Mouse (Mus musculus): ENCODE results near the gene Sufu. TPM values are rescaled to one million over a fixed set of nuclear protein-coding genes. Genes with fewer than 3 reads are reported as not detected.
A peak's percentile ranks its signal among the peaks of the same experiment; 100 is the strongest.

The Sufu gene
- total and polyA plus RNA-seq, 2 experiments from 2014 or later = 17.2 to 21.4 TPM

DNA sequence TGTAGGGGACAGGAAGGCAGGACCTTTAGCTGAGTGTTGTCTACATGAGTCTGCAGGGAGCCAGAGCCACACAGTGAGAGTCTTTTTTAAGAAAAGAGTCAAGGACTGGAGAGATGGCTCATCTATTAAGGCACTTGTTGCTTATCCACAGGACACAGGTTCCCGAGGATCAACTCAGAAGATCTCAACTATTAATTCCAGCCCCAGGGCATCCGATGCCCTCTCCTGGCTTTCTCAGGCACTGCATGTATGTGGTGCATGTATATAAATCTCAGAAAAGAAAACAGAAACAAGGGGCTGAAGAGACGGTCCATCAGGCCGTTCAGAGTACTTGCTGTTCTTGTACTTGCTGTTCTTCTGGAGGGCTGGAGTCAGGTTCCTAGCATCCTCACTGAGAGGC lies 4.7 kb upstream of the Sufu start:
- Histone ChIP-seq H3K4me3 (ENCODE audit: low read length) (no peak overlapping the region), H3K27me3 (ENCODE audit: insufficient read depth, low read length) (no peaks in the 10 kb centered on the region), H3K4me2 (ENCODE audit: low read depth, low read length) (no peak overlapping the region), H3K9ac (replicated peaks; ENCODE audit: low read length) (no peak overlapping the region), H3K9me3 (ENCODE audit: low read length) (no peaks in the 10 kb centered on the region), H3K4me1 (ENCODE audit: insufficient read depth, low read length) (peaks cover 17% of the 10 kb centered on the region), H3K36me3 (ENCODE audit: insufficient read depth, low read length) (peaks cover 6% of the 10 kb centered on the region; the same call in 1 of the 2 replicates), H3K27ac (no peak overlapping the region)
- ATAC-seq (no peak), DNase-seq (ENCODE audit: low spot score) (peak; percentile 56)
- WGBS = 33% methylated on average over 4 of the region's 4 CpGs
- peak; percentile 67 for TF ChIP-seq CTCF (IDR thresholded peaks at IDR 0.05; ENCODE audit: low read depth)

DNA sequence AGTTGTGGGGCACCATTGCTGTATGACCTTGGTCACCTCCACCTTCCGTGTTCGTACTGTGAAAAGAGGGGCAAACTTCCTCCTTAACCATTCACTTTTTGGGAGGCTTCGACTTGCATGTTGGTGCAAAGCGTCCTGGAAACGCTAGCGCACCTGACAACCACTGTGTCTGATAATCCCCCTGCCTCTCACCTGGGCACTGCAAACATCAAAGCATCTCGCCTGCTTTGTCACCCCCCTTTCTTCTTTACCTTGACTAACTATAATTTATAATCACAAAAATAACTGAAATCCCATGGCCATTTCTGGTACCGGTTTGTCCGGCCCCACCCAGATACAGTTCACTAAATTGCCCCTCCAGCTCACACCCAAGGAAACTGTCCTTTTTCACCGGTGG lies 2.0 kb upstream of the Sufu start:
- Histone ChIP-seq H3K9ac (replicated peaks; ENCODE audit: low read length) (peak overlapping the region; percentile 75), H3K4me2 (ENCODE audit: low read depth, low read length) (peak overlapping the region; percentile 96), H3K27me3 (ENCODE audit: insufficient read depth, low read length) (no peaks in the 10 kb centered on the region), H3K36me3 (ENCODE audit: insufficient read depth, low read length) (no peaks in the 10 kb centered on the region), H3K27ac (no peak overlapping the region), H3K9me3 (ENCODE audit: low read length) (no peaks in the 10 kb centered on the region), H3K4me1 (ENCODE audit: insufficient read depth, low read length) (peaks cover 35% of the 10 kb centered on the region), H3K4me3 (ENCODE audit: low read length) (peak overlapping the region; percentile 74)
- ATAC-seq (no peak), DNase-seq (ENCODE audit: low spot score) (no peak)
- no peak for TF ChIP-seq CTCF (IDR thresholded peaks at IDR 0.05; ENCODE audit: low read depth)
- WGBS = 4% methylated on average over 10 of the region's 10 CpGs

DNA sequence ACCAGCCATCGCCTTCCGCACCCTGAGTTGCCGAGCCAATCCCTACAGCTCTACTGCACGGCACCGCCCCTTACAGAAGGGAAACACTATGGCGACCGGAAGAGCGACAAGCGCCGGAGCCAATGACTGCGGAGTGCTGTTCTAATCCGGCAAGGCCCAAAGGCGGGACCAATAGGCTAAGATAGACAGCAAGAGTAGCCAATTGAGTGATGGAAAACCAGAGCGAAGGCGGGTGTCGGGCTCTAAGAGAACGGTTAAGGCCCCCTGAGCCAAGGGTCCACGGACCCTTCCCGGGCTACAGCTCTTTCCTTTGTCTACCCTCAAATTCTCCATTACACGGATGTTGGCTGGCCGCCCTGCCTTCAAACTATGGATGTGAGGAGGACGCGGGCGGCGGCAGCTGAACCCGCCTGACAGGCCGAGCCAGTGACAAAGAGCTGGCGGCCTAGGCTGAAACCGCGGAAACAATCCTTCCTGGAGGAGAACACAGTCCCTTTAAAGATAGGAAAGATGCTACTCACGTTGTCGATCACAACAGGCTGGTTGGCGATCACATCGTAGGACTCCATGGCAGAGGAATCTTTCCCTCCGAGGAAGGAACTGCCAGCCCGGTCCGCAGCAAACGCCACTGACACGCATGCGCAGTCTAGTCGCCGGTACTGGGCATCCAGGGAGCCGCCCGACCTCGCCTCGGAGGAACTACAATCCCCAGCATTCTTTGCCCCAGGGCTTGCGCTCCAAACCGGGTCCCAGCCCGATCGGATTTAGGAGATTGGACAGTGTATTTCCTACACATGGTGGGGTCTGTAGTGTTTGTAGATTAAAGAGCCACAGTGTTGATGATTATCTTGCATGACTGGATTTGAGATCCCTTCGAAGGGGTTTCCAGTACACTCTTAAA lies 1.3 kb upstream of the Sufu start, which contains the start of gene Actr1a:
TSS of gene Actr1a (minus strand) at position 640 of the 901 bp plus-strand sequence.
- Histone ChIP-seq H3K4me1 (ENCODE audit: insufficient read depth, low read length) (peaks cover 35% of the 10 kb centered on the region), H3K27me3 (ENCODE audit: insufficient read depth, low read length) (no peaks in the 10 kb centered on the region), H3K9me3 (ENCODE audit: low read length) (no peaks in the 10 kb centered on the region), H3K4me2 (ENCODE audit: low read depth, low read length) (peak within 1 kb of the TSS; percentile 96), H3K4me3 (ENCODE audit: low read length) (peak within 1 kb of the TSS; percentile 91), H3K9ac (replicated peaks; ENCODE audit: low read length) (peak within 1 kb of the TSS; percentile 75), H3K36me3 (ENCODE audit: insufficient read depth, low read length) (no peaks in the 10 kb centered on the region), H3K27ac (peak within 1 kb of the TSS; percentile 92)
- DNase-seq (ENCODE audit: low spot score) (peak; percentile 99), ATAC-seq (peak; percentile 94)
- under 1% methylated on average over 51 of the region's 51 CpGs for WGBS
- no peak for TF ChIP-seq CTCF (IDR thresholded peaks at IDR 0.05; ENCODE audit: low read depth)

DNA sequence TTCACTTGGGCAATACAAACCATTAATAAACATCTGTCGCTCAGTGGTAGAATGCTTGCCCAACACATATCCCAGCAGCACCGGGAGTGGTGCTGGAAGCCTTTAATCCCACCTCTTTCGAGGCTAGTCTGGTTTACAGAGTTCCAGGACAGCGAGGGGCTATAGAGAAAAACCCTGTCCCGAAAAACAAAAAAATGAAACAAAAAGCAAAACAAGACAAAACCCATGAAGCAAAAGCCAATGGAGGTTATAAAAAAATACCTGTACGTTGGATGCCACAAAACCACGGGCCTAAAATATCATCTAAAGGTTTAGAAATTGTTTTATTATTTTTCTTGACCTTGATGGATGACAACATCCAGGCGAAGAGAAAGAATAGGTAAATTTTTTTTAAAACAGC lies 587 bp upstream of the Sufu start:
- Histone ChIP-seq H3K36me3 (ENCODE audit: insufficient read depth, low read length) (no peaks in the 10 kb centered on the region), H3K27me3 (ENCODE audit: insufficient read depth, low read length) (no peaks in the 10 kb centered on the region), H3K4me3 (ENCODE audit: low read length) (peak overlapping the region; percentile 74), H3K4me2 (ENCODE audit: low read depth, low read length) (peak overlapping the region; percentile 96), H3K9ac (replicated peaks; ENCODE audit: low read length) (no peak overlapping the region), H3K4me1 (ENCODE audit: insufficient read depth, low read length) (peaks cover 35% of the 10 kb centered on the region), H3K9me3 (ENCODE audit: low read length) (no peaks in the 10 kb centered on the region), H3K27ac (peak overlapping the region; percentile 92; the same call in 1 of the 2 replicates)
- TF ChIP-seq CTCF (IDR thresholded peaks at IDR 0.05; ENCODE audit: low read depth) = no peak
- 14% methylated on average over 8 of the region's 8 CpGs for WGBS
- no peak for DNase-seq (ENCODE audit: low spot score)
- no peak for ATAC-seq

DNA sequence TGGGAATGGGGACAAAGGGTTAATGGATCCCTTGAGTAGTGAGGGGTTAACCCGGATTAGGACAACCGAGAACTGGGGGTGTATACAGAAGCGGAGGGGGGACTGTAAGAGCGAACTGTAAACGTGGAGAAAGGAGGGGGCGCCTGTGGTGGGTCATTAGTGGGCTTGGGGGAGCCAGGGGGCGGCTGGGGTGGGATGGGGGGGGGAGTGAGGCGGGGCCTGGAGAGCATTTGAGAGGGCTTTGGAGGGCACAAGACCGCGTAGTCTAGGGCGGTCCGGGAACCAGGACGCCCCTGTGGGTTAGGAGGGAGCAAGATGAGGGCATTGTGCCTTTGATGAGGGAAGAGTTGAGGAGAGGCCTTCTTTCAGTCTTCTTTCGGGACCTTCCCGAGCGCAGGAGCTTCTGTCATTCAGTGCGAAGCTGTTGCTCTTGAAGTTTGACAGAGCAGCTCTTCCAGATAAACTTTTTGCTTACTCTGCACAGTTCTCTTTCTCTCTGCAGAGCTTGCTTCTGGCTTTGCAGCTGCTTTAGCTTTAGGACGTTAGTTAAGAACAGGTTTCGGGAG lies 823 bp downstream of the Sufu start:
- Histone ChIP-seq H3K4me2 (ENCODE audit: low read depth, low read length) (peak overlapping the region; percentile 96), H3K27me3 (ENCODE audit: insufficient read depth, low read length) (no peaks in the 10 kb centered on the region), H3K9ac (replicated peaks; ENCODE audit: low read length) (peak overlapping the region; percentile 82), H3K27ac (peak overlapping the region; percentile 84), H3K4me3 (ENCODE audit: low read length) (peak overlapping the region; percentile 91), H3K9me3 (ENCODE audit: low read length) (no peaks in the 10 kb centered on the region), H3K36me3 (ENCODE audit: insufficient read depth, low read length) (no peaks in the 10 kb centered on the region), H3K4me1 (ENCODE audit: insufficient read depth, low read length) (peaks cover 35% of the 10 kb centered on the region)
- 2% methylated on average over 17 of the region's 19 CpGs for WGBS
- no peak for ATAC-seq
- TF ChIP-seq CTCF (IDR thresholded peaks at IDR 0.05; ENCODE audit: low read depth) = no peak
- DNase-seq (ENCODE audit: low spot score) = peak; percentile 45

DNA sequence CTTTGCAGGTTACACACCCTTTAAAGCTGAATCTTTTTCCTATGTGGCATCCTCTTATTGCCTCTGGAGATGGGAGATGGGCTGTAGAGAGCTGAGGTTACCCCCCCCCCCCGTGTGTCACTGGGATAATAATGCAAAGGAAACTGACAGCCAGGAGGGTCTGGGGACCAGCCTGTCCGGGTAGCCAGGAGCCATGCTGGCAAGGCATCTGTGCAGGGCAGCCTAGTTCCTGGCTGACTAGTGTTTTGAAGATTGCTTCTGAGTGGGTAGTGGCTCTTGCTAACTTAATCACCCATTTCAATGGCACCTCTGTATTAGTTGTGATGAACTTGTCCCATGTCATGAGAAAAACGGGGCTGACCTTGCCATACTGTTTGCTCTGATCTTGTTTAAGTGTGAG lies 1.7 kb downstream of the Sufu start:
- peaks cover 8% of the 10 kb centered on the region for H3K36me3 ChIP-seq (ENCODE audit: insufficient read depth, low read length)
- DNase-seq (ENCODE audit: low spot score) (no peak), ATAC-seq (no peak)
- no peaks in the 10 kb centered on the region for H3K27me3 ChIP-seq (ENCODE audit: insufficient read depth, low read length)
- no peak overlapping the region for H3K27ac ChIP-seq
- no peaks in the 10 kb centered on the region for H3K9me3 ChIP-seq (ENCODE audit: low read length)
- 31% methylated on average over 3 of the region's 3 CpGs for WGBS
- peak overlapping the region; percentile 82; the same call in 1 of the 2 replicates for H3K9ac ChIP-seq (replicated peaks; ENCODE audit: low read length)
- H3K4me2 ChIP-seq (ENCODE audit: low read depth, low read length) = peak overlapping the region; percentile 96
- TF ChIP-seq CTCF (IDR thresholded peaks at IDR 0.05; ENCODE audit: low read depth) = no peak
- peak overlapping the region; percentile 91 for H3K4me3 ChIP-seq (ENCODE audit: low read length)
- peaks cover 34% of the 10 kb centered on the region for H3K4me1 ChIP-seq (ENCODE audit: insufficient read depth, low read length)
